Comparison of ENCODE assay signal across 8 mouse cellular contexts in genomic region chr13:74808152-74808929, GRCm38 (mm10). TPM values are rescaled to one million over a fixed set of nuclear protein-coding genes. Genes with fewer than 3 reads are reported as not detected.
DNase-seq lines count a peak whose midpoint lies in the region; ATAC-seq lines count a peak whose summit lies in the region.

Cast (minus strand) TSS chr13:74808810.

- H3K4me1 ChIP-seq in liver, embryonic 15.5 days (replicated peaks) = peaks cover 24% of the 10 kb centered on the region

- intact Hi-C loops in gastrocnemius, postnatal 14 days (cut with DNase I; ENCODE audit: low total_unique reads) = no loop called here

- peak within 1 kb of the TSS; percentile 78 for H3K27ac ChIP-seq in liver, embryonic 15.5 days (replicated peaks)

- H3K36me3 ChIP-seq in liver, embryonic 15.5 days (replicated peaks) = no peaks in the 10 kb centered on the region

- H3K4me2 ChIP-seq in liver, embryonic 15.5 days = peak within 1 kb of the TSS; percentile 97

- H3K9me3 ChIP-seq in liver, embryonic 15.5 days (replicated peaks) = no peaks in the 10 kb centered on the region

- peak; percentile 8 for DNase-seq in layer of hippocampus, adult 9-11 months
- no peak for DNase-seq in layer of hippocampus, adult 18-20 months (ENCODE audit: low spot score in 2 of 2)
- peak; percentile 19 to 44 for DNase-seq in cerebellum, postnatal 25 days
- DNase-seq in gastrocnemius, postnatal 14 days = peak; percentile 69
- peak; percentile 81 for DNase-seq in induced T-regulatory cell, adult 2 months (ENCODE audit: low read depth)
- DNase-seq in neural tube, embryonic 10.5 days (ENCODE audit: extremely low spot score, low spot score) = peak; percentile 73
- DNase-seq in testis, postnatal 10 days (ENCODE audit: low spot score) = peak; percentile 61

- H3K4me3 ChIP-seq in liver, embryonic 15.5 days (replicated peaks) = peak within 1 kb of the TSS; percentile 73

- peak within 1 kb of the TSS; percentile 74 for H3K9ac ChIP-seq in liver, embryonic 15.5 days

- H3K27me3 ChIP-seq in liver, embryonic 15.5 days = no peaks in the 10 kb centered on the region

- peak; percentile 85 for ATAC-seq in liver, embryonic 15.5 days (ENCODE audit: insufficient read depth)

- WGBS in liver, embryonic 15.5 days (ENCODE audit: insufficient replicate concordance) = under 1% methylated on average over 36 of the region's 36 CpGs

RNA-seq across cellular contexts. Expression of gene Cast, which starts in this region (rescaled TPM):
- total RNA-seq in layer of hippocampus, adult 18-20 months (2021) = 1 to 10 TPM; 6.0 to 8.5 TPM
- total RNA-seq in gastrocnemius, postnatal 14 days (2021) = 10 to 100 TPM; 77.0 to 83.3 TPM
- polyA plus RNA-seq in liver, embryonic 15.5 days (2015; fragmentation: Nextera tagmentation; extraction: Ambion mirVana) = 37.3 and 37.6 TPM in 2 replicates

Comparison
In these comparisons a context has a peak if more than half of its experiments do, and no peak if none do; other contexts are left out.
1. RNA of gene Cast (total RNA-seq): 77.0 to 83.3 TPM in gastrocnemius, postnatal 14 days; 6.0 to 8.5 TPM in layer of hippocampus, adult 18-20 months; every median in the first group is over 4 times any median in the second.
2. DNase-seq: peak in layer of hippocampus, adult 9-11 months (single experiment), cerebellum, postnatal 25 days (2 of 2), gastrocnemius, postnatal 14 days (single experiment), induced T-regulatory cell, adult 2 months (single experiment), neural tube, embryonic 10.5 days (single experiment) and testis, postnatal 10 days (single experiment); none in layer of hippocampus, adult 18-20 months (0 of 2).